Mouse (Mus musculus) midbrain, embryonic 10.5 days (tissue): ENCODE data around the gene Slc8a1. TPM values are rescaled to one million over a fixed set of nuclear protein-coding genes. Genes with fewer than 3 reads are reported as not detected.

Experiments used
- DNase-seq: peaks from one replicate; pipeline ENCODE4 v3.0.0-alpha.2; 2017; ENCODE audit warnings: low spot score
- H3K27ac ChIP-seq: fragments of 300-500 bp; sonication (generic); replicated peaks from 2 replicates; pipeline ENCODE4 v1.5.1; 2016; ENCODE audit warnings: mild to moderate bottlenecking
- H3K27me3 ChIP-seq: fragments of 300-500 bp; sonication (generic); 2 replicates; pipeline ENCODE4 v1.6.1; 2016; ENCODE audit warnings: low read depth, mild to moderate bottlenecking; ENCODE audit not compliant: poor library complexity, severe bottlenecking
- H3K36me3 ChIP-seq: fragments of 300-500 bp; sonication (generic); 2 replicates; pipeline ENCODE4 v1.6.1; 2016; ENCODE audit warnings: mild to moderate bottlenecking, moderate library complexity
- H3K4me1 ChIP-seq: fragments of 300-500 bp; sonication (generic); 2 replicates; pipeline ENCODE4 v1.6.1; 2016
- H3K4me3 ChIP-seq: fragments of 300-500 bp; sonication (generic); 2 replicates; pipeline ENCODE4 v1.5.1; 2016; ENCODE audit warnings: mild to moderate bottlenecking, moderate library complexity
- H3K9me3 ChIP-seq: fragments of 300-500 bp; sonication (generic); replicated peaks from 2 replicates; pipeline ENCODE4 v1.6.1; 2016; ENCODE audit warnings: mild to moderate bottlenecking
- WGBS: fragments of 180-500 bp; shearing (Covaris S2); methylation state at CpG from one replicate; pipeline ENCODE4 v1.1.7; 2016; 5-methylcytosine and 5-hydroxymethylcytosine counted together
- polyA plus RNA-seq: library from polyadenylated mRNA; unstranded; fragments of >200 nt; fragmentation: Nextera tagmentation; extraction: Ambion mirVana; gene quantifications from 2 replicates; pipeline ENCODE4 v1.2.1, GENCODE M21; 2016

The Slc8a1 gene
- polyA plus RNA-seq, 1 experiment from 2014 or later = 1.2 TPM

- WGBS = 84% methylated on average over 1 of the region's 1 CpGs
- Histone ChIP-seq H3K9me3 (no peaks in the 10 kb centered on the region), H3K36me3 (no peaks in the 10 kb centered on the region), H3K27ac (no peak overlapping the region), H3K27me3 (peaks cover 30% of the 10 kb centered on the region), H3K4me1 (peaks cover 19% of the 10 kb centered on the region), H3K4me3 (no peak overlapping the region)
- DNase-seq = no peak
These were observed 260.8 kb downstream of the Slc8a1 start for GRCm38 (mm10) chr17:81477420-81477819.

- WGBS = 40% methylated on average over 3 of the region's 3 CpGs
- peaks cover 22% of the 10 kb centered on the region for H3K27me3 ChIP-seq
- H3K36me3 ChIP-seq = no peaks in the 10 kb centered on the region
- no peak overlapping the region for H3K4me3 ChIP-seq
- no peak for DNase-seq
- H3K4me1 ChIP-seq = 0 out of 2 replicates have a peak, but pooled peaks cover 4% of the 10 kb centered on the region
- H3K27ac ChIP-seq = no peak overlapping the region
- no peaks in the 10 kb centered on the region for H3K9me3 ChIP-seq
These were observed 264.8 kb downstream of the Slc8a1 start for GRCm38 (mm10) chr17:81473363-81473762.

- no peaks in the 10 kb centered on the region for H3K36me3 ChIP-seq
- no peak overlapping the region for H3K4me3 ChIP-seq
- no peaks in the 10 kb centered on the region for H3K27me3 ChIP-seq
- no peaks in the 10 kb centered on the region for H3K9me3 ChIP-seq
- DNase-seq = no peak
- no peaks in the 10 kb centered on the region for H3K4me1 ChIP-seq
- H3K27ac ChIP-seq = no peak overlapping the region
- WGBS = 85% methylated on average over 5 of the region's 5 CpGs
These were observed 269.2 kb downstream of the Slc8a1 start for GRCm38 (mm10) chr17:81468941-81469340.

GRCm38 (mm10) chr17:81459379-81459778 is 278.8 kb downstream of the Slc8a1 start:
- 82% methylated on average over 3 of the region's 3 CpGs for WGBS
- 0 out of 2 replicates have a peak, but pooled peaks cover 3% of the 10 kb centered on the region for H3K4me1 ChIP-seq
- DNase-seq = no peak

GRCm38 (mm10) chr17:81455977-81456376 is 282.2 kb downstream of the Slc8a1 start:
- DNase-seq = no peak

More at GRCm38 (mm10) chr17:81459379-81459778, 278.8 kb downstream of the Slc8a1 start:
- Histone ChIP-seq H3K27ac (no peak overlapping the region), H3K36me3 (no peaks in the 10 kb centered on the region), H3K4me3 (no peak overlapping the region), H3K27me3 (no peaks in the 10 kb centered on the region), H3K9me3 (no peaks in the 10 kb centered on the region)

GRCm38 (mm10) chr17:81455269-81455668 is 282.9 kb downstream of the Slc8a1 start:
- H3K4me1 ChIP-seq = 0 out of 2 replicates have a peak, but pooled peaks cover 3% of the 10 kb centered on the region
- no peaks in the 10 kb centered on the region for H3K9me3 ChIP-seq
- no peak overlapping the region for H3K27ac ChIP-seq
- DNase-seq = no peak
- no peaks in the 10 kb centered on the region for H3K27me3 ChIP-seq
- no peaks in the 10 kb centered on the region for H3K36me3 ChIP-seq
- WGBS = 50% methylated on average over 3 of the region's 3 CpGs
- no peak overlapping the region for H3K4me3 ChIP-seq

More at GRCm38 (mm10) chr17:81455977-81456376, 282.2 kb downstream of the Slc8a1 start:
- H3K36me3 ChIP-seq = no peaks in the 10 kb centered on the region
- no peaks in the 10 kb centered on the region for H3K9me3 ChIP-seq
- no peak overlapping the region for H3K4me3 ChIP-seq
- no peaks in the 10 kb centered on the region for H3K27me3 ChIP-seq
- 82% methylated on average over 7 of the region's 7 CpGs for WGBS
- 0 out of 2 replicates have a peak, but pooled peaks cover 3% of the 10 kb centered on the region for H3K4me1 ChIP-seq
- H3K27ac ChIP-seq = no peak overlapping the region

- H3K27me3 ChIP-seq = no peaks in the 10 kb centered on the region
- H3K4me3 ChIP-seq = no peak within 1 kb of the TSS
- H3K27ac ChIP-seq = no peak within 1 kb of the TSS
- no peak for DNase-seq
- H3K9me3 ChIP-seq = no peaks in the 10 kb centered on the region
- no peaks in the 10 kb centered on the region for H3K4me1 ChIP-seq
- H3K36me3 ChIP-seq = no peaks in the 10 kb centered on the region
These were observed 296.7 kb downstream of the Slc8a1 start, which contains the start of gene Gm11096 for GRCm38 (mm10) chr17:81441463-81441862. Gene Gm11096 (plus strand): TSS chr17:81441763.

GRCm38 (mm10) chr17:81433148-81433547 is 305.0 kb downstream of the Slc8a1 start:
- no peak for DNase-seq
- peaks cover 13% of the 10 kb centered on the region for H3K4me1 ChIP-seq
- H3K36me3 ChIP-seq = no peaks in the 10 kb centered on the region
- no peaks in the 10 kb centered on the region for H3K9me3 ChIP-seq
- no peaks in the 10 kb centered on the region for H3K27me3 ChIP-seq
- H3K27ac ChIP-seq = no peak overlapping the region
- no peak overlapping the region for H3K4me3 ChIP-seq
- 58% methylated on average over 5 of the region's 5 CpGs for WGBS

- DNase-seq = no peak
- WGBS = 92% methylated on average over 2 of the region's 2 CpGs
- H3K4me3 ChIP-seq = no peak overlapping the region
These were observed 305.4 kb downstream of the Slc8a1 start for GRCm38 (mm10) chr17:81432733-81433132.

GRCm38 (mm10) chr17:81427245-81427644 is 310.9 kb downstream of the Slc8a1 start:
- DNase-seq = no peak
- H3K4me1 ChIP-seq = peaks cover 7% of the 10 kb centered on the region
- no peaks in the 10 kb centered on the region for H3K9me3 ChIP-seq
- no peak overlapping the region for H3K4me3 ChIP-seq
- H3K36me3 ChIP-seq = no peaks in the 10 kb centered on the region
- WGBS = 89% methylated on average over 7 of the region's 7 CpGs
- H3K27ac ChIP-seq = no peak overlapping the region
- H3K27me3 ChIP-seq = no peaks in the 10 kb centered on the region

More at GRCm38 (mm10) chr17:81432733-81433132, 305.4 kb downstream of the Slc8a1 start:
- no peaks in the 10 kb centered on the region for H3K36me3 ChIP-seq
- H3K27ac ChIP-seq = no peak overlapping the region
- H3K27me3 ChIP-seq = no peaks in the 10 kb centered on the region
- peaks cover 13% of the 10 kb centered on the region for H3K4me1 ChIP-seq
- H3K9me3 ChIP-seq = no peaks in the 10 kb centered on the region

GRCm38 (mm10) chr17:81424256-81424912 is 313.8 kb downstream of the Slc8a1 start:
- Histone ChIP-seq H3K27me3 (no peaks in the 10 kb centered on the region), H3K36me3 (no peaks in the 10 kb centered on the region), H3K4me1 (peaks cover 15% of the 10 kb centered on the region), H3K9me3 (no peaks in the 10 kb centered on the region), H3K4me3 (no peak overlapping the region), H3K27ac (no peak overlapping the region)
- WGBS = 64% methylated on average over 10 of the region's 10 CpGs
- no peak for DNase-seq

- no peak overlapping the region for H3K4me3 ChIP-seq
- DNase-seq = peak; percentile 39
- peak overlapping the region; percentile 65; the same call in 1 of the 2 replicates for H3K27ac ChIP-seq
- 56% methylated on average over 10 of the region's 10 CpGs for WGBS
- no peaks in the 10 kb centered on the region for H3K36me3 ChIP-seq
- H3K27me3 ChIP-seq = no peaks in the 10 kb centered on the region
- no peaks in the 10 kb centered on the region for H3K9me3 ChIP-seq
- H3K4me1 ChIP-seq = peaks cover 16% of the 10 kb centered on the region
These were observed 318.2 kb downstream of the Slc8a1 start for GRCm38 (mm10) chr17:81419802-81420459.
